ENCODE assay signal across 19 mouse cellular contexts in genomic region chr16:33933411-33933810, GRCm38 (mm10). TPM values are rescaled to one million over a fixed set of nuclear protein-coding genes. Genes with fewer than 3 reads are reported as not detected.
A peak's percentile ranks its signal among the peaks of the same experiment; 100 is the strongest.
DNase-seq lines count a peak whose midpoint lies in the region; ATAC-seq and TF ChIP-seq lines count a peak whose summit lies in the region.
"Had no signal": no experiment of that assay in that cellular context is flagged by ENCODE, and none has a peak within 500 bp of the region (broad histone marks: within the 10 kb centered on the region; RNA-seq: fewer than 3 reads in every experiment).

No protein-coding gene starts in this region.

- H3K9me3 ChIP-seq in heart, embryonic 11.5 days (replicated peaks; ENCODE audit: control insufficient read depth, low read length) = no peaks in the 10 kb centered on the region
- no peaks in the 10 kb centered on the region for H3K9me3 ChIP-seq in limb, embryonic 13.5 days
- H3K9me3 ChIP-seq: hindbrain, embryonic 12.5 days; midbrain, embryonic 12.5 days had no signal

- ATAC-seq in heart, embryonic 11.5 days (replicated peaks; ENCODE audit: insufficient number of reproducible peaks, low FRiP score, low TSS enrichment) = no peak
- ATAC-seq in limb, embryonic 13.5 days (ENCODE audit: low FRiP score, low read depth) = no peak
- ATAC-seq: CD4-positive, CD25-positive, alpha-beta regulatory T cell, adult 4 months; forebrain, embryonic 16.5 days; Patski had no signal

- TF ChIP-seq CTCF in cerebellum, adult 2 months (IDR thresholded peaks at IDR 0.05; ENCODE audit: borderline replicate concordance, insufficient read depth, low read depth, low read length) = no peak
- no peak for TF ChIP-seq CTCF in bone marrow macrophage, adult 2 months (IDR thresholded peaks at IDR 0.05; ENCODE audit: low read depth, low read length)

- H3K4me3 ChIP-seq in cerebellum, adult 2 months (replicated peaks; ENCODE audit: insufficient read depth, low read depth, low read length) = no peak overlapping the region
- no peak overlapping the region for H3K4me3 ChIP-seq in heart, embryonic 11.5 days (ENCODE audit: low read depth, low read length)
- no peak overlapping the region for H3K4me3 ChIP-seq in bone marrow macrophage, adult 2 months (ENCODE audit: insufficient read depth, low read length)
- no peak overlapping the region for H3K4me3 ChIP-seq in limb, embryonic 13.5 days
- H3K4me3 ChIP-seq: hindbrain, embryonic 12.5 days; left cerebral cortex, adult 2 months; midbrain, embryonic 12.5 days had no signal

- no peak overlapping the region for H3K27ac ChIP-seq in cerebellum, adult 2 months (ENCODE audit: insufficient read depth, low read length)
- H3K27ac ChIP-seq in heart, embryonic 11.5 days (ENCODE audit: low read depth, low read length) = no peak overlapping the region
- H3K27ac ChIP-seq in bone marrow macrophage, adult 2 months (ENCODE audit: insufficient read depth, low read depth, low read length) = peak overlapping the region; percentile 90
- peak overlapping the region; percentile 88; the same call in 1 of the 2 replicates for H3K27ac ChIP-seq in limb, embryonic 13.5 days
- H3K27ac ChIP-seq: hindbrain, embryonic 12.5 days; left cerebral cortex, adult 2 months; midbrain, embryonic 12.5 days had no signal

- 85% methylated on average over 11 of the region's 11 CpGs for WGBS in cerebellum, adult 2 months
- 88% methylated on average over 11 of the region's 11 CpGs for WGBS in heart, embryonic 11.5 days (ENCODE audit: insufficient replicate concordance)
- WGBS in limb, embryonic 13.5 days = 92% methylated on average over 11 of the region's 11 CpGs

- no peak overlapping the region for H3K9ac ChIP-seq in heart, embryonic 11.5 days (ENCODE audit: low read depth, low read length)
- no peak overlapping the region for H3K9ac ChIP-seq in limb, embryonic 13.5 days
- H3K9ac ChIP-seq: hindbrain, embryonic 12.5 days; midbrain, embryonic 12.5 days had no signal

- H3K27me3 ChIP-seq in cerebellum, adult 2 months (ENCODE audit: control insufficient read depth, insufficient read depth, low read length) = no peaks in the 10 kb centered on the region
- H3K27me3 ChIP-seq in heart, embryonic 11.5 days (ENCODE audit: control insufficient read depth, insufficient read depth, low read length) = no peaks in the 10 kb centered on the region
- H3K27me3 ChIP-seq in limb, embryonic 13.5 days = no peaks in the 10 kb centered on the region
- H3K27me3 ChIP-seq: hindbrain, embryonic 12.5 days; midbrain, embryonic 12.5 days; Patski had no signal

- H3K4me1 ChIP-seq in cerebellum, adult 2 months (ENCODE audit: control insufficient read depth, insufficient read depth, low read length) = peaks cover 24% of the 10 kb centered on the region
- peaks cover 46% of the 10 kb centered on the region for H3K4me1 ChIP-seq in heart, embryonic 11.5 days (ENCODE audit: control insufficient read depth, insufficient read depth, low read length)
- peaks cover 80% of the 10 kb centered on the region for H3K4me1 ChIP-seq in bone marrow macrophage, adult 2 months (ENCODE audit: control insufficient read depth, insufficient read depth, low read length)
- peaks cover 53% of the 10 kb centered on the region for H3K4me1 ChIP-seq in limb, embryonic 13.5 days

- no peak for TF ChIP-seq POLR2A in cerebellum, adult 2 months (IDR thresholded peaks at IDR 0.05; ENCODE audit: borderline replicate concordance, insufficient read depth, low read length)
- TF ChIP-seq POLR2A in bone marrow macrophage, adult 2 months (IDR thresholded peaks at IDR 0.05; ENCODE audit: borderline replicate concordance, low read depth, low read length) = no peak

- DNase-seq in cerebellum, adult 9-11 months = peak; percentile 30
- DNase-seq in cerebellum, adult 2 months = no peak
- DNase-seq in heart, postnatal 4 days = peak; percentile 6
- no peak for DNase-seq in embryo, embryonic 10.5 days (ENCODE audit: low spot score)
- no peak for DNase-seq in retina, embryonic 14.5 days (ENCODE audit: low spot score)
- DNase-seq: adrenal gland, postnatal 10 days; gastrocnemius, postnatal 36 days; kidney, adult 2 months; kidney, postnatal 14 days; layer of hippocampus, adult 9-11 months had no signal

- no peak overlapping the region for H3K4me2 ChIP-seq in heart, embryonic 11.5 days
- H3K4me2 ChIP-seq in limb, embryonic 13.5 days (replicated peaks) = no peak overlapping the region
- H3K4me2 ChIP-seq: hindbrain, embryonic 12.5 days; midbrain, embryonic 12.5 days had no signal

- peaks cover 3% of the 10 kb centered on the region; the same call in 1 of the 2 replicates for H3K36me3 ChIP-seq in heart, embryonic 11.5 days (ENCODE audit: control insufficient read depth, insufficient read depth, low read length)
- peaks cover 7% of the 10 kb centered on the region; the same call in 1 of the 2 replicates for H3K36me3 ChIP-seq in limb, embryonic 13.5 days
- H3K36me3 ChIP-seq: hindbrain, embryonic 12.5 days; midbrain, embryonic 12.5 days had no signal

RNA-seq across cellular contexts. Expression of gene Umps, which starts 33.4 kb away (rescaled TPM):
- 12.5 and 12.7 TPM in 2 replicates for polyA plus RNA-seq in cerebellum, adult 2 months (2012; rRNA removed)
- 10 to 100 TPM; 17.0 to 18.1 TPM for total RNA-seq in heart, postnatal 4 days (2021)
- polyA plus RNA-seq in heart, embryonic 11.5 days (2014; fragmentation: Nextera tagmentation; extraction: Ambion mirVana) = 43.0 and 43.9 TPM in 2 replicates
- 9.2 and 11.6 TPM in 2 replicates for polyA plus RNA-seq in bone marrow macrophage, adult 2 months (2012; ENCODE audit: insufficient read depth, insufficient read length, missing spikeins)
- polyA plus RNA-seq in limb, embryonic 13.5 days (2015; fragmentation: Nextera tagmentation; extraction: Ambion mirVana) = 57.8 and 58.2 TPM in 2 replicates

Comparison
In these comparisons a context has a peak if more than half of its experiments do, and no peak if none do; other contexts are left out.
1. DNase-seq: peak in cerebellum, adult 9-11 months (single experiment) and heart, postnatal 4 days (single experiment); none in cerebellum, adult 2 months (0 of 2), embryo, embryonic 10.5 days (single experiment) and retina, embryonic 14.5 days (single experiment).
2. H3K27ac ChIP-seq: peak in bone marrow macrophage, adult 2 months (single experiment) and limb, embryonic 13.5 days (single experiment); none in cerebellum, adult 2 months (single experiment) and heart, embryonic 11.5 days (single experiment).